Mouse (Mus musculus) kidney, adult 11 months (tissue): Measurements from ENCODE around the gene Tppp2.

ENCODE experiments used
- DNase-seq: peaks from one replicate; pipeline ENCODE4 v3.0.0; 2022

Gene Tppp2

GRCm38 (mm10) chr14:51960316-51960715, 42.1 kb downstream of the Tppp2 start:
- DNase-seq, result no peak

GRCm38 (mm10) chr14:51967400-51967799, 49.2 kb downstream of the Tppp2 start:
- DNase-seq, result no peak
